8 mouse cellular contexts compared by ENCODE assay signal in the genomic region with DNA sequence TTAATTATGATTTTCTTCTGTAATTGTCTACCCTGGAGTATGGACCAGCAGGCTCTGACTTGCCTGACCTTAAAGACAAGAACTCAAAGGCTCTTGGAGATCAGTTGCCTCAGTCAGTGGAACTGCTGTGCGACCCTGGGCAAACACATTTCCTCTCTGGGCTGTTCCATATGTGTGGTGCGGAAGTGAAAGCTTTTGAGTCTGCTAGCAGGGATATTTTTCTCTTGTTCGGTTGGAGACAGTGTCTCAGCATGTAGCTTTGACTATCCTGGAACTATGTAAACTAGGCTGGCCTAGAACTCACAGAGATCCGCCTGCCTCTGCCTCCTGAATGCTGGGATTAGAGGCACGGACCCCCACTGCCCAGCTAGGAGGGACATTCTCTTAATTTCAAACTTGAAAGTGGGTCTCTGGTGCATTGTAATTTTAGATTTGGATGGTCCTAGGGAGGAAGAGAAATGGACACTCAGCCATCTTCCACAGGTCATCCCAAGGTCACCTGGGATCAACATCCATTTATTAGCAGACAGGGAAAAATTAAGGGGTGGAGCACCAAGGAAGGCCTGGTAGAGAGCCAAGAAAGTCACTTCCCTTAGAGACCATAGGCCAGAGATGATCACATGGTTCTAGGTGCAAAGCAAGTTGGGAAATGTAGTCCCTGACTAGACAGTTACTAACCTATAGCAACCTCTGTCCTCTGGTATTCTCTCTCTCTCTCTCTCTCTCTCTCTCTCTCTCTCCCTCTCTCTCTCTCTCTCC.
DNase-seq lines count a peak whose midpoint lies in the region; ATAC-seq and TF ChIP-seq lines count a peak whose summit lies in the region.

No protein-coding gene starts in this region.

- H3K27me3 ChIP-seq in heart, embryonic 16.5 days (ENCODE audit: control insufficient read depth, insufficient read depth, low read length): no peaks in the 10 kb centered on the region
- H3K27me3 ChIP-seq in liver, embryonic 14.5 days (ENCODE audit: control insufficient read depth, insufficient read depth, low read length): no peaks in the 10 kb centered on the region
- H3K27me3 ChIP-seq in stomach, embryonic 15.5 days (replicated peaks): no peaks in the 10 kb centered on the region

- no peaks in the 10 kb centered on the region for H3K36me3 ChIP-seq in heart, embryonic 16.5 days (ENCODE audit: control insufficient read depth, insufficient read depth)
- no peaks in the 10 kb centered on the region for H3K36me3 ChIP-seq in liver, embryonic 14.5 days (replicated peaks; ENCODE audit: control insufficient read depth, insufficient read depth, low read depth)
- H3K36me3 ChIP-seq in stomach, embryonic 15.5 days: no peaks in the 10 kb centered on the region

- H3K27ac ChIP-seq in heart, embryonic 16.5 days (ENCODE audit: low read length): peak overlapping the region; percentile 84
- H3K27ac ChIP-seq in liver, embryonic 14.5 days: no peak overlapping the region
- peak overlapping the region; percentile 42 for H3K27ac ChIP-seq in stomach, embryonic 15.5 days

- no peaks in the 10 kb centered on the region for H3K9me3 ChIP-seq in heart, embryonic 16.5 days (replicated peaks; ENCODE audit: control insufficient read depth, low read length)
- H3K9me3 ChIP-seq in liver, embryonic 14.5 days (ENCODE audit: control insufficient read depth, low read length): no peaks in the 10 kb centered on the region
- no peaks in the 10 kb centered on the region for H3K9me3 ChIP-seq in stomach, embryonic 15.5 days

- peak; percentile 35 to 44 for DNase-seq in kidney, adult 8-10 months
- DNase-seq in kidney, postnatal 10 days: no peak
- peak; percentile 84 for DNase-seq in NIH3T3 (ENCODE audit: low read depth)
- no peak for DNase-seq in liver, embryonic 14.5 days (ENCODE audit: low read depth in 3 of 3, low spot score in 3 of 3)
- DNase-seq in layer of hippocampus, adult 8-10 months (ENCODE audit: low spot score in 2 of 2): no peak
- DNase-seq in thymus, postnatal 4 days: no peak

- no peak overlapping the region for H3K4me3 ChIP-seq in heart, embryonic 16.5 days (ENCODE audit: low read length)
- no peak overlapping the region for H3K4me3 ChIP-seq in liver, embryonic 14.5 days (ENCODE audit: insufficient read depth in 1 of 2, low read depth in 2 of 2, low read length in 2 of 2)
- no peak overlapping the region for H3K4me3 ChIP-seq in stomach, embryonic 15.5 days (replicated peaks)

- no peak for TF ChIP-seq EP300 in liver, embryonic 14.5 days (IDR thresholded peaks at IDR 0.05; ENCODE audit: low read depth)

- H3K4me2 ChIP-seq in heart, embryonic 16.5 days (ENCODE audit: low read depth, low read length): no peak overlapping the region
- no peak overlapping the region for H3K4me2 ChIP-seq in liver, embryonic 14.5 days (ENCODE audit: low read depth)
- no peak overlapping the region for H3K4me2 ChIP-seq in stomach, embryonic 15.5 days

- H3K4me1 ChIP-seq in heart, embryonic 16.5 days (ENCODE audit: control insufficient read depth, insufficient read depth, low read length): peaks cover 15% of the 10 kb centered on the region
- peaks cover 9 to 34% of the 10 kb centered on the region in 2 experiments for H3K4me1 ChIP-seq in liver, embryonic 14.5 days (replicated peaks; ENCODE audit: control insufficient read depth in 2 of 2, insufficient read depth in 2 of 2, low read length in 1 of 2)
- peaks cover 18% of the 10 kb centered on the region for H3K4me1 ChIP-seq in stomach, embryonic 15.5 days

- 92% methylated on average over 5 of the region's 5 CpGs for WGBS in heart, embryonic 16.5 days
- WGBS in liver, embryonic 14.5 days (ENCODE audit: insufficient replicate concordance): 67% methylated on average over 5 of the region's 5 CpGs
- 84% methylated on average over 5 of the region's 5 CpGs for WGBS in stomach, embryonic 15.5 days

- ATAC-seq in heart, embryonic 16.5 days (replicated peaks; ENCODE audit: extremely low read depth, insufficient read depth, low FRiP score): peak; percentile 71
- ATAC-seq in liver, embryonic 14.5 days (ENCODE audit: insufficient read depth): peak; percentile 63
- ATAC-seq in stomach, embryonic 15.5 days (ENCODE audit: insufficient read depth, low FRiP score, low read depth): peak; percentile 32; the same call in 1 of the 2 replicates

- TF ChIP-seq CTCF in liver, embryonic 14.5 days (IDR thresholded peaks at IDR 0.05; ENCODE audit: low read depth): no peak

- H3K9ac ChIP-seq in heart, embryonic 16.5 days (ENCODE audit: low read length): no peak overlapping the region
- no peak overlapping the region for H3K9ac ChIP-seq in liver, embryonic 14.5 days (replicated peaks)
- no peak overlapping the region for H3K9ac ChIP-seq in stomach, embryonic 15.5 days

Comparison
In these comparisons a context has a peak if more than half of its experiments do, and no peak if none do; other contexts are left out.
1. DNase-seq: peak in kidney, adult 8-10 months (2 of 2) and NIH3T3 (single experiment); none in kidney, postnatal 10 days (single experiment), liver, embryonic 14.5 days (0 of 3), layer of hippocampus, adult 8-10 months (0 of 2) and thymus, postnatal 4 days (single experiment).
2. Peak in every context shown above with its lines, with median percentiles within 50 percentile points of each other: ATAC-seq.